Mouse (Mus musculus): ENCODE results near the gene Hyal6.

Hyal6 gene

DNA sequence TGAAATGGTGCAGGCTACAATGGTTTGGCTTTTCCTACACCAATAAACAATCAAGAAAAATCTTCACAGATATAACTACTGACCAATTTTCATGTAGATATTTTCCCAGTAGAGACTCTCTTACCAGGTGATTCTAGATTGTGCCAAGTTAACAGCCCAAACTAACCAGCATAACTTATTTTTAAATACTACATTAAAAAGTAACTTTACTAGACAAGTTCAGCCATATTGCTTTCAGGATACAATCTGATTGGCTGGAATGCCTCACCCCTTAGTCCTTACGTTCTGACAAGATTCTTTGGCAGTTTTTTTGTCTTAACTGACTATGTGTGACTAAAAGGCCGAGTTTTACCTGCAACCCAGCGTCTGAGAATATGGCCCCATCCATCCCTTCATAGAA, at the start of gene Hyal6:
Gene Hyal6, plus strand, starts transcription at position 301 of the 400 bp plus-strand sequence.
- no peak for DNase-seq (ENCODE audit: low spot score)

DNA sequence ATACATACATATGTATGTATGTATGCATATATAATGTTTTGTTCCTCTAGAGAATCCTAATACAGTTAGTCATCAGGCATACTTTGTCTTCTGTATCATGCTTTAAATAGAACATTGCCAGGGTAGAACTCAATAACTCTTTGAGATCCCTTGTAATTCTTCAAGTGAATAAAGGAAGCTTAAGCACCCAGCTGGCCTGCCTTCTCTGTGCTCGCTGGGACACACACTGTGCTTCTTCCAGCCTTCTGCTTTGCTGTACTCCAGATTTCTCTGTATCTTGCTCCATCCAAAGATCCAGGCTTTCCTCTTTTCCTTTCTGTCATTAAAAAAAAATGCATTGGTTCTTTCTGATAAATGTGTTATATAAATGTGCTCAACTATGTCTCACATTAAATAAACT, 45.2 kb upstream of the Hyal6 start:
- no peak for DNase-seq (ENCODE audit: low spot score)

DNA sequence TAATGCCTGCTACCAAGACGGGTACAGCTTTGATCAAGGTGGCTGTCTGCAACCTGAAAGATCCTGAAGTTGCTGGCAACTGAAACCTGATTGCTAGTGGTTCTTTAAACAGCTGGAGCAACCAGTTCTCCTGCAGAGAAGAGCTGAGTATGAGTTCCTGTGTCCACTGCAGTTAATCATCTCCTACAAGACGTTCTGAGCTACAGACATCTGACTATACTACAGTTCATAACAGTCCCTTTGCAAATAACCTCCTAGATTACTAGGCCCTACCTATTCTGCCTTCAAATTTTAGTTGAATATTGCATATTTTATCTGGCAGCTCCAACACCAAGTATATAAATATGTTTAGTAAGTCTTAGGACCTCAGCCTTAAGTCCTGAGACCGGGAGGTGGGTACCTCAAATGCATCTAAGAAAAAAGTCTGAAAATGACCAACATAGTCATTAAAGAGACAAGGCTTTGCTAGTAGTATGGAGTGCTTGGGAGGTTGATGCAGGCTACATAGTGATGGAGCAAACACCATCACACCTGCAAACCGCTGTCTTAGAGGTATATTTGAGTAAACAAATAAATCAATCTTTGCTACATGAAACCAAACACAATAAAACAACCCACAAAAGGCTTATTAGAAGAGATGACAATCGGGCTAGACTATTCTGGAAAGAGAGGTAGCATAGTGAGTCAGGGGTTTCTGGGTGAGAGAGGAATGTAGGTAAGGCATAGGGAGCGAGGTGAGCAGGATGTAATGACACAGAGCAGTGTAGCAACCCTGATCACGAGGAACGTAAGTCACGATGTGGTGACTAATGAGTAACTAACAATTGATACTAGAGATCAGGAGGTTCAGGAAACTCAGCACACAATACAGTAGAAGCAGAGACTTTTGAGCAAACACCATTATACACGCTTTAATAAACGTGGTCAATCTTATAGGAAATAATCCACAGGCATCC, 38.3 kb upstream of the Hyal6 start:
- no peak for DNase-seq (ENCODE audit: low spot score)

DNA sequence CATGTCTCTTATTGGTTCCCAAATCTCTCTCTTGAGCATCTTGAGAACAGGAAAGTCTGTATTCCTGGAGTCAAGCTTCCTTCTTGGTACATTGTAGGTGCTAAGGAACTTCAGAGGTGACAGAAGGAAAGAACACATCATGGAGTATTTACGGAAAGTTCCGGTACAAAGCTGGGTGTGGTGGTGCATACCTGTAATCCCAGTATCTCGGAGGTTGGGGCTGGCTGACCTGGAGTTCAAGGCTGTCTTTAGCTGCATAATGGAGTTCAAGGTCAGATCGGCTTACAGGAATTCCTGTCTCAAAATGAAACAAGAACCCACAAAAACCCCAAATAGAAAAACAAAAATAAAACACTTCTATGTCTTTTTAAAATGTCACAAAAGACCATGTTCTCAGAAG, 36.9 kb upstream of the Hyal6 start:
- no peak for DNase-seq (ENCODE audit: low spot score)

DNA sequence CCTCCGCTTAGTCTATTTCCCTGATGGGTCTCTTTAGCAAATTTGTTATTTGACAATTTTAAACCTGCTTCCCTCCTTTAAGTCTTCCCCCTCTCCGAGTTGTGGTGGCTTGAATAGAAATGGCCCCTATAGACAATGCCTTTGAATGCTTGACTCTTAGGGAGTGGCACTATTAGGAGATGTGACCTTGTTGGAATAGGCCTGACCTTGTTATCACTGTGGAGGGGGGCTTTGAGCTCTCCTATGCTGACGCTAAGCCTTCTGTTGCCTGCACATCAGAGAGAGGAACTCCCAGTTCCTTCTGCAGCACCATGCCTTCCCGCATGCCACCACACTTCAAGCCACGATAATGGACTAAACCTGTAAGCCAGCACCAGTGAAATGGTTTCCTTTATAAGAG, 35.8 kb upstream of the Hyal6 start:
- DNase-seq (ENCODE audit: low spot score) = no peak

DNA sequence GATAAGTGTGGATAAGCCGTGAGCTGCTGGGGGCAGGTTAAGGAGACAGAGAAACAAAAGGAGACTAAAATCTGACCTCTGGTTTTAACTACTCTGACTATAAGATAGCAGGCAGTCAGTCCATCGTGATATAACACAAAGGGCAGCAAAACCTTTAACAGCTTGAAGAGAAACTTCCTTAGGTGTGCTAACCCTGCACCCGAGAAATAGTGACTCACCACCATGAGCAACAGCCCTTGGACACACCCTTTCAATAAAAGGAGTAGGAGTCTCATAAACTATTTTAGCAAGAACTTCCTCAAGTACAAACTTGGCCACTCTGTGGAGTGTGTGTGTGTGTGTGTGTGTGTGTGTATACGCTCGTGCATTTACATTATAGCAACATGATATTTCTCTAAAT, 26.0 kb upstream of the Hyal6 start:
- DNase-seq (ENCODE audit: low spot score) = no peak

DNA sequence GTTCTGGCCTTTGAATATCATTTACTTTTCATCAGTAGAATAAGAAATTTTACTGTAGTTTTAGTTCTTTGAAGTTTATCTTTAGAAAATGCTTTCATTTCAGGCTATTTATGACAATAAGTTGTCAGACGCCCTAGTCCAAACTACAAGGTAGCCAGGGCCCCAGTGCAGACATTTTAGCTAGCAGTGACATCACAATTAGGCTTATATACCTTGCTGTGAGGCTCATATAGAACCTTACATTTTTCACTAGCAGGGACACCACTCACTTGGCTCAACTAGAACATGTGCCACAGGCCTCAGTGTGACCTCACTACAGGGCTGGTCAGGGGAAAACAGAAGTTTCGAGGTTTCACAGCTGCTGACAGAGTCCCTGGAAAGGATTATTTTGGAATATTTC, 25.5 kb upstream of the Hyal6 start:
- no peak for DNase-seq (ENCODE audit: low spot score)

DNA sequence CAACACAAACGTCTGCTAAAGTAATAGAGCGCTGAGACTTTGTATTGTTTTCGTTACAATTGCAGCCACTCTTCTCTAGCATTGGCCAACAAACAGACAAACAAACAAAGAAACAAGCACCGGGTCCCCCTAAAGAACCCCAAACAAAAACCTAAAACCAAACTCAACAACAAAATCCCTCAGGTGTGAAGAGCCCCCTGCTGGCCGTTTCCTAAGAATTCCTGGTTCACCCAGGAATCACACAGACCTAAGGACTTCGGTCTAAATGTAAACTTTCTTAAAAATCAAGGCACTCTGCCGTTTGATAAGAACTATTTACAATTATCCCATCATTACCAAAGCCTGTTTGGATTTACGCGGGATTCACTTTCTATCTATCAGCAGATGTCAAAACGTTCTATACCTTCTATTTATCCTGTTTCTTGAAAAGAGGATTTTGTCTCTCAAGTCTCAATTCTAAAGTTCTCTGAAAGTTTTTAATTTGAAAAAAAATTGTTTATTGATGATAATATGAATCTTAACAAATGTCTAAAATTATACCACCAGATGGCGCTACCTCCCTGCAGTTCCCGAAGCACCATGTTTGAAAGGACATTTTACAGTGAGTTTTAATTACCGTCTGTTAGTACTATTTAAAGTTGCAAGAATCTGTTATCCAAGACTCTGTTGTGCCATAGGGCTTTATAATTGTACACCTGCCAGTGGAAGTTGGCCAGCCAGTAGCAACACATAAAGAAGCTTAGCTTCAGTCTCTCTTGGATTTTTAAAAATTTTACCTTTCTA, 11.5 kb upstream of the Hyal6 start:
- peak; percentile 74 for DNase-seq (ENCODE audit: low spot score)

DNA sequence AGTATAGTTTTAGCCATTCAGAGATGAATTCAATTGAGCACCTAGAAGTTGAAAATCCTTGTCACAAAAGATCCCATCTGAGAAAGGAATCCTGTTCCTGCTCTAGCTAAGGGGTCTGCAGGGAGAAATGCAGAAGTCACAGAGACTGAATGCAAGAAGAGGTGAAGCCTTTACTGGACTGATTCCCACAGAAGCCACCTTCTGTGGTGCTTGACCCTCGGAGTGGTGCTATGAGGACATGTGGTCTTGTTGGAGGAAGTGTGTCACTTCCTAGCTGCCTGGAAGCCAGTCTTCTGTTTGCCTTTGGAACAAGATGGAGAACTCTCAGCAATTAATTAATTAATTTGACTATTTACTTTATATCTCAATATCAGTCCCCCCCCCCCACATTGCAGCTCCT, 4.9 kb upstream of the Hyal6 start:
- DNase-seq (ENCODE audit: low spot score) = no peak

DNA sequence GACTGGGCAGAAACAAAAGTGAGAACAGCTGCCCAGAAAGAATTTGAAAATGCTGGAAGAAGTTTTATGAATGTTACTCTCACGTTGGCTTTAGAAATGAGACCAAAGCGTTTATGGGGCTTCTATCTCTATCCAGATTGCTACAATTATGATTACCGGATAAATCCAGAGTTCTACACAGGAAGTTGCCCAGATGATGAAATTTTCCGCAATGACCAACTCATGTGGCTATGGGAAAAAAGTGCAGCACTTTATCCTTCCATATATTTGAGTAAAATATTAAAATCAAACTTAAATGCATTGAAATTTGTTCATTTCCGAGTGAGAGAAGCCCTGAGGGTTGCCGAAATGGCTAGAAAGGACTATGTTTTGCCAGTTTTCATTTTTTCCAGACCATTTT, 1.5 kb downstream of the Hyal6 start:
- DNase-seq (ENCODE audit: low spot score) = no peak

DNA sequence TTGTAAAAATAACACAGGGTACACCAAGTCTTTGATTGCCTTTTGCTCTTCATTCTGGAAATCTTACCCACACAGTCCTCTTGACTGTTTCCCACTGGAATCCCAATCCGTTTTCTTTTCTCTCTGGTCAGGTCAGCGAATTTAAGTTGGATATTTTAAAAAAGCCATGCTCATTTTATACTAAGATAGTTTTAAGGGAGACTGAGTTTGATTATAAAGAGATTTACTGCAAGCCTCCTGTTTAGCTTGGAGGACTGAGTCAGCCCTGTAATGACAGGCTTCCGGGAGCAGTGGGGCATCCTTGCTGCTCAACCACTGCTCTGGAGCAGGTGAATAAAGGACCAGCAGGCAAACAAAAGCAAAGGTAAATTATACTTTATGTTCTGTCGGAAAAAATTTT, 15.0 kb downstream of the Hyal6 start, which contains the start of gene Hyal4:
Gene Hyal4, plus strand, starts transcription at position 301 of the 400 bp plus-strand sequence.
- no peak for DNase-seq (ENCODE audit: low spot score)

DNA sequence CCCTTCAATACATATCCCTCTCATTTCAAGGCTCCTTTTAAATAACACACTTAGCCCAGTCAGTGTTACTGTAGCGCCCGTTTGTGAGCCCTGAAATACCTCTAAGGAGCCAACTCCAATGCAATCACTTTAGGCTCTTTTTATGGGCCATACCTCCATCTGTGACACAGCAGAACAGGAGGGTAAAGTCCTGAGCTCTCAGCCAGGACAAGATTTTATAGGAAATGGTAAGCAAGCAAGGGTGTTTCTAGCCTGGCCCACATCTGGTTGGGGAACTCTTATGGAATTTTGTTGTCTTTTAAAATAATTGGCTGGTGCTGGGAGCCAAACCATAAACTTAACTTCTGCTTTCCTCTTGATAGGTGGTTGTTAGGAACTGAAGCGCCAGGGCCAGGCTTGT, 26.2 kb downstream of the Hyal6 start:
- DNase-seq (ENCODE audit: low spot score) = no peak

DNA sequence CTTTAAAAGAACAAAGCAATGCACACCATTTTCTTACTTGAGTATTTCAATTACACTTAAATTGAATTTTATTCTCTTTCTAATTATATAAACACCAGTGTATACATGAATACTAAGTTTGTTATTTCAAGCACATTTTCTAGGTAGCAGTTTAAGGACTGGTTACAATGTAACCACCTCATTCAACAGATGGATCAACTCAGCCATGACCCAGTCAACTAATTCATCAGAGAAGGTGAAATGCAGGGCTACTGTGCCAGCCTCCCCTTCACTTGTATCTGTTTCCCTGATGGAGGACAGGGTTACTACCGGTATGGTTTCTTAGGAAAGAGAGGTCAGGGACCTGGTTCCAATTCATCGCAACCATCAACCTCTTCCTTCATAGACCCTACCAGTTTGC, 33.2 kb downstream of the Hyal6 start:
- DNase-seq (ENCODE audit: low spot score) = no peak

DNA sequence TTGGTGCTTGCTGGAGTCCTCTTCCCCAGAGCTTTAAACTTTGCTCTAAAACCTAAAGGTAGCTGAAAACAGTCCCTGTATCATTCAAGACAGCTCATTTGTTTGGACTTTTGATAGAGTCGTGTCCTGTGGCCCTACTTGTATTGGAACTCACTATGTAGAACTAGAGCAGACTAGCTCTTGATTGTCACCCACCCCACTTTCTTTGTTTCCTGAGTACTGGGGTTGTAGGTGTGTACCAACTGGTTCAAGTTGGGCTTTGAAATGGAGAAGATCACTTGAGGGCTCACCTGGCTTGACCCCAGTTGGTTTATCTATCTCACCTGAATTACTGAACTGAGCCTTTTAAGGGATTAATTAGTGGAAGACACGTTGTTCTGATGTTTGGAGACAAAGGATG, 46.1 kb downstream of the Hyal6 start:
- no peak for DNase-seq (ENCODE audit: low spot score)

DNA sequence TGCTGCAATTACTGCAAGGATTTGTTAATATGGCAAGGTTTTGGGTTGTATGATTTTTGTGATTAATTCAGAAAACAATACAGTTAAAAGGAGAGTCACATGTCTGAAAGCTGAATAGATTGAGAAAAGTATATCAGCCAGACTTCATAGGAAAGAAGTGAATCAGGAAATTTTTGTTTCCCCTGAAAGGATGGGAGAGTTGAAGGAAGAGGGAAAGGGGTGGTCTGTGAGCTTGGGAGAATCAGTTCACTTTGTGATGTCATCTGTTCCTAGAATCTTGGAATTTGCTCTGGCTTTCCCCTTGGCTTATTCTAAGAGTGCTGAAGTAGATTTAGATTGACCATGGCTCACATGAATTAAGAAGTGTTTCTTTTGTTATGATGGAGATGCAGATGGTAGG, 57.8 kb downstream of the Hyal6 start, which contains the start of gene Spam1:
Gene Spam1, plus strand, starts transcription at position 301 of the 400 bp plus-strand sequence.
- DNase-seq (ENCODE audit: low spot score) = no peak

Data from adipocyte (in vitro differentiated cells).